Mouse (Mus musculus) embryonic stem cell, embryonic (primary cell): ENCODE measurements at regions not wholly inside any gene's neighbourhood (a gene's known extent, or its start where the extent isn't known, plus 50 kb on each side); places are given as distances from the start of the nearest gene placed in this dataset.

ENCODE experiments used
- CTCF ChIA-PET, 4 experiments: fragments of 300-600 bp in 2 of 4; fragments of 350-600 bp in 2 of 4; sonication (Branson Sonifier 250); formaldehyde crosslinking; loops; one replicate each; lab custom pipeline; 2022; ENCODE audit warnings: inconsistent platforms in 2 of 4; lab: Charles Lee
- POLR2A ChIA-PET, 4 experiments: fragments of 300-600 bp in 2 of 4; fragments of 350-600 bp in 2 of 4; sonication (Branson Sonifier 250); formaldehyde crosslinking; loops; one replicate each; lab custom pipeline; 2022; ENCODE audit warnings: antibody characterized with exemption in 4 of 4, inconsistent platforms in 1 of 4; lab: Charles Lee

DNA sequence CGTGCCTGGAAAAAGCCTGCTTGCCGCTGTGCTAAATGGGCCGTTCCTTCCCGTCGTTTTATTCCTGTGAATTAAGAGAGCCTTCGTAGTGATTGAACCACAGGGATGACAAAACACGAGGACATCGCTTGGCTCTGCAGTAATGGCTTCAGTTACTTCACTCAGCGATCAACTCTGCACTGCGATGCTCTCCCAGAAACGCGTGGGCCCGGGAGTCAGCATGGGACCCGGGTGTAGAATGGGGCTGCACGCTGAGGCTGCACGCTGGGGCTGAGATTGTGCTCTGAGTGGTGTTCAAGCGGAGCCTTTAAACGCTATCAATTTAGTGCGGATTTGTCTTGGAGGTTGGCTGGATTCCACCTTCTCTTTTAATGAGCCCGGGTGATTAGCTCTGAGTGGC is 237.1 kb downstream of the Gpat3 start:
- CTCF ChIA-PET: no interaction called here
- POLR2A ChIA-PET: interaction anchor here in 1 of 4 experiments (0.6 kb wide), 1 partner anchor 12 kb away, joined by 3 read pairs; no protein-coding TSS in a partner anchor

DNA sequence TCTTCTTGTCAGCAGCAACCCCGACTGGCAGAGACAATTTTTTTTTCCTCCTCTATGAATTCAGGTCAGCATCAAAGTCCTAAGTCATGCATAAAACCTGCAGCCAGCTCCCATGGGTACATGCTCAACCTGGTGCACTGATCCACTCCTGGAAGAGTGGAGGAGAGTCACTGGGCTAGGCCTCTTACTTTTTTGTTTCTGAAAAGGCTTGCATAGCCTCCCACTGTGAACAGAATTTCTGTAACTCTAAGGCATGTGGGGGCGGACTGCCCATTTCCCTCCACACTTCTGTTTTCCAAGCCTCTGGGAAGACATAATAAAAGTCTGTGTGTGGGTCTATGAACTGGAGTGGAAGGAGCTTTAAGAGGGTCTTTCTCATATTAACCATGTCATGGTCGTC is 218.8 kb downstream of the Gpat3 start:
- CTCF ChIA-PET: no interaction called here
- POLR2A ChIA-PET: no interaction called here

DNA sequence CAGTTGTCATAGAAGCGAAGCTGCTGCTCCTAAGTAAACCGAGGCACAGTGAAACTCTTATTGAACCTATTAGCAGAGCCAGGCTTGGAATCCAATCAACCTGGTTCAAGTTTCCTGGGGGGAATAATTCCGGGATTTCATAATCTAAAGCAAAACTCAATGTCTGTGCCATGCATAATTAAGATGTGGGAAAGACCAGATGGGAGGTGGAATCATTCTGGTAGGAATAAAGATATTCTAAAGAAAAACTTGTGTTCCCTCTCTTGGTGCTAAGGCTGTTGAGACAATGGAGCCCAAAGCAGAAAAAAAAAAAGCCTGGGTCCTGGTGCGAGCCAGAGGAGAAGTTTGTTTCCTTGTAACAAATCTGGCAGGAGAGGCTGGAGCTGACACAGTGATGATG is 217.7 kb downstream of the Gpat3 start:
- ChIA-PET CTCF (no interaction called here), POLR2A (no interaction called here)

DNA sequence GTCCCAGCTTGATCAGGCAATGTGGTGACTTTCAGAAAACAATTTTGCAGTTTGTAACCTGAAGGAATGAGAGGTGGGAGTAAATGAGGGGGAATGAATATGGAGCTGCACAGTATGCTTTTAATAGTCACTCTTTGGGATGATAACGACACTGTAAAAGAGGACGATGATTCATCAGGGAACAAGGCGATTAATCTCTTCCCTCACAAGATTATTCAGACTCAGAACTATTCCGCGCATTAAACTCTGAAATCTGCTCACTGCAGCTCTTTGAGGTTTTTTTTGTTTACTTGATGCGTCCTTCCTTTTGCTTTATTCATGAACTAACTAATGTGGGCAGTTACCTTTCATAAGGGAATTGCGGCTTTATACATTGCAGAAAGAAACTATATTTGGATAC is 206.1 kb downstream of the Gpat3 start:
- POLR2A ChIA-PET: no interaction called here
- CTCF ChIA-PET: no interaction called here

DNA sequence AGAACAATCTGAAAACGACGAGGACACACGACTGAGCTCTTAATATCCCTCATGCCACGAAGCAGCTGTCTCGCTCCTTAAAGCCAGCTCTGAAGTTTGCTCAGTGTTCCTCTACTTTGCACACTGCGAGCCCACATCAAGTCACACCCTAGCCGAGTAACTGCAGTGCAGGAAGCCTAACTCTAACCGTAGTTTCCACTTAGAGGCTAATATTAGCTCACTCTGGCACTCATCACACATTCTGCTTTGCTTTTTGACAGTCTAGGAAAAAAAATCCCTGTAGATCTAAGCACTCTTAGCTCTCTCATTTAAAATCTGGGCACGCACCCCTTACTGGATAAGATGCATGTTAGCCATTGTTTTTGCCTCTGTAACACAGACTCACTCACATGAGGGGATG is 195.0 kb downstream of the Gpat3 start:
- CTCF ChIA-PET: interaction anchor here in 1 of 4 experiments (1.9 kb wide), 1 partner anchor 20 kb away, joined by 6 read pairs; no protein-coding TSS in a partner anchor
- POLR2A ChIA-PET: interaction anchor here in 1 of 4 experiments (0.6 kb wide), 1 partner anchor 270 kb away, joined by 3 read pairs; no protein-coding TSS in a partner anchor

DNA sequence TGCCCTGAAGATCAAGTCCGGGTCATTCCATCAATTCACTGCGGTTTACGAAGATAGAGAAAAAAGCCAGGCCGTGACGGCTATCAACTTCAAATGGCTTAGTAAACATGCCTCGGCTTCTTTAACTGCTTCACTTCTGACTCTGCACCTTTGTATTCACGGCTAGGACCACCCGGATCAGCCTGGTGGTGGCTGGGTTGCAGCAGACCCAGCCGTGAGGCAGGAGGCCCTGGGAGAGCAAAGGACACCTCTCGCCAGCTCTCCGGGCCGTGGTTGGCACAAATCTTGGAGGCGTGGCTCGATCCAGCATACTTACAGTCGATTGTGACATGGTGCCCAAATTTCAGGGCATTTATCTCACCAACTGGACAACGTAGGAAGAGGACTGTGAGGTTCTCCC is 187.5 kb downstream of the Gpat3 start:
- POLR2A ChIA-PET: interaction anchor here in 1 of 4 experiments (0.6 kb wide), 1 partner anchor 783 kb away, joined by 6 read pairs; no protein-coding TSS in a partner anchor
- CTCF ChIA-PET: no interaction called here

DNA sequence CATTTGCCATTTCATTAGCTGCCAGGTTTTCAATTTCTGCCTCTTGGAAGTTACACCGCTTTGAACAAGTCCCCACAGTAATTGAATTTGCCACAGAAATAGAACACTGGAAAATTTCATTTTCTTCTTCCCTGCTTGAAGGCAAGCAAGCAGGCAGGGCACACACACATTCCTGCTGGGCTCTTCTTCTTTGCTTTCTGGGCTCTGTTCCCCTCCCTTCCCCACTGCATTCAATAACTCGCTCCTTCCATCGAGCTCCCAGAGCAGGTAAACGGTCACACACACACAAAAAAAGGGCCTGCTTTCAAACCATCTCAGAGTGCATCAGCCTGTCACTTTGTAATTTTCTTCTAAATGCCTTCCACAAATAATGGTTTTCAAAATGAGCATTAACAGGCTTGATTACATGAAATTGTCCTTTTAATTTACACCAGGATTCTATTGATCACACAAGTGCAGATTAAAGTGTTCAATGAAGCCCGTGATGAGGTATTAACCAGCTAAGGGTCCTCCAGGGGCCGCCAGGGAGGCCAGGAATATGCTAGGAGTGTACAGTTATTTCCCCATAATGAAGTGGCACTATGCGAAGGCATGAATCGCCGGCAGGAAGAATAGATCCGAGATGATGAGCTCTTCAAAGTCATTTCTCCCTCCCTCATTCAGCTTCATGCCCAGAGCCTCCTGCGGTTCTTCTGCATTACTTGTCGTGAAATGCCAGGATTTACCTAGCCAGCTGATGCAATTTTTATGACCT is 186.8 kb downstream of the Gpat3 start:
- CTCF ChIA-PET: no interaction called here
- POLR2A ChIA-PET: interaction anchor here in 2 of 4 experiments (0.6 kb wide), 2 partner anchors 9 to 783 kb away, joined by 3 to 6 read pairs; no protein-coding TSS in a partner anchor

DNA sequence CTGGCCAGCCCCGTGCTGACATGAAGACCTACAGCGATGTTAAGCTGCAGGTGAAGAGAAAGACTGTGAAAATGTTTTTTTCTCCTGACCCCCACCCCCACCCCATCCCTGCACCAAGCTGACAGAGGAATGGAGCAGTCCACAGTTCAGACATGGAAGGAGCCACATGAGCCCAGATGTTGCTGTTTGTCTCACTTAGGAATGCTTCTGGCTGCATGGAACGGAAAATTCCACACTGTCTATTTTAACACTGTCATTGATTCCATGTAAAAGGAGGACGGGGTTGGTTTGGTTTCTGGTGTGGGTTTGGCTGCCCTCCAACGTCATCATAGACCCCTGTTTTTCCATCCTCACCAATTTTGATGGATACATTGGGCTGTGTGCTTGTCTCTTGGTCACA is 179.3 kb downstream of the Gpat3 start:
- ChIA-PET POLR2A (no interaction called here), CTCF (interaction anchor here in 1 of 4 experiments (0.6 kb wide), 1 partner anchor 341 kb away, joined by 5 read pairs; no protein-coding TSS in a partner anchor)

DNA sequence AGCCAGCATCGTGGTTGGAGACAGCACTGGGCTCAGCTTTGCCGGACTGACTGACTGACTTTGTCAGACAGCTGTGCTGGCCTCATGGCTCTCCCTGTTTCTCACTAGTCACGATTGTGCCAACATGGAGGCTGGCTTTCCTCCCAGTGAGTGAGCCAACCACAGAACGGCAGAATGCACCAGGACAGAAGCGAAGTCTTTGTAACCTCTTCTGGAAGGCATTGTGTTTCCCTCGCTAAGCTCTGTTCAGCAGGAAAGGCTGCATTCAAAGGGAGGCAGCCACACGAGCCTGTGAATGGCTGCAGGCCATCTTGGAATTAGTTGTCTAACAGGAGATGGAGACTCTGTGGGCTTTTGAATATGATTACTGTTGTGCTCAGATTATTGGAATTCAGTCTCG is 178.3 kb downstream of the Gpat3 start:
- ChIA-PET CTCF (no interaction called here), POLR2A (no interaction called here)

DNA sequence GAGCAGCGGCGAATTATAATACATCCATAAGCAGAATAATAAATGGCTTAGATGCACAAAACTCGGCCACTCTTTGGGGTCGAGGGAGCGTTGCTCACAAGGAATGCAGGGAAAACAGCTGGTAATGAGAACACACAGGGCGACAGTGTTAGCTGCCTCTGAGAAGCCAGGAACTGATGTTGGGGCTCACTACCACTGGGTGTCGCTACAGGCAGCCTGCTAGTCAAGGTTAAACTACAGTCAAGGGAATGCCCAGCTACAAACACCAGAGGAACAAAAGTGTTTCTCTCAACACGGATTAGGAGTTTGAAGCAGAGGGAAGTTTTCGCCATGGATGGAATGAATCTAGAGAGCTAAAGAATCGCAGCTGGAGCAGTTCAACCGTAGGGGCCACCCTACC is 175.3 kb downstream of the Gpat3 start:
- POLR2A ChIA-PET: no interaction called here

DNA sequence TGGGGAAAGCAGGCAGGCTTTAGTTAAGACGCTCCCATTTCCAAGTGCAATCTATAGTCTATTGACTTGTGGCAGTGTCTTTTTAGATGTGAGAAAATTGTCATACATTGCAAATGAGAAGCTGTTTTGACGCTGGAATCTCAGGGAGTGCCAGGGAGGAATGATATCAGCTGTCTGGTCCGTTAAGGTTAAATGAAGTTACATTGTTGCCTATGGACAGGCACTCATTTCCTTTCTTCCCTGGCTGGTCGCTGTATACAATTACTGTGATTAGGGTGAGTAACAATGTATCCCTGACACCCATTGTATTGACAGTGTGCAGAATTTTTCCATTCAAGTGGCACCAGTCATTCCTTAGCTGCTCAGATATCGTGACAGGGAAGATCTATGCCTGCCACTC is 168.3 kb downstream of the Gpat3 start:
- CTCF ChIA-PET: interaction anchor here in 1 of 4 experiments (1.1 kb wide), 1 partner anchor 8 kb away, joined by 3 read pairs; no protein-coding TSS in a partner anchor
- POLR2A ChIA-PET: no interaction called here

More for the DNA sequence above, 175.3 kb downstream of the Gpat3 start:
- CTCF ChIA-PET: interaction anchor here (0.5 to 2.2 kb wide), 41 partner anchors 10 to 1069 kb away, joined by 3 to 24 read pairs (median 4); partner anchors contain the start of gene Gpat3 (in 1 of the 4)

DNA sequence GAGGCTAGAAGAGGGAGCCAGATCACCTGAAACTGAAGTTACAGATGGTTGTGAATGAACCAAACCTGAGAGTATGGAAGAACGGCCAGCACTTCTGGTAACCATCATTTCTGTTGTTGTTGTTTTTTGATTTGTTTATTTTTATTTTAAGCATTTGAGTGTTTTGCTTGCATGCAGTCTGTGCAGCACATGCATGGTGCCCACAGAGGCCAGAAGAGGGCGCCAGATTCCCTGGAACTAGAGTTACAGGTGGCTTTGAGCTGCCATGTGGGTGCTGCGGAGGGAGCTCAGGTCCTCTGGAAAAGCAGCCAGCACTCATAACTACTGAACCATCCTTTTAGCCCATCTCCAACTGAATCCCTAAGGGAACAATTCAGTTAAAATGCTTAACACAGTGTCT is 159.7 kb downstream of the Gpat3 start:
- ChIA-PET CTCF (interaction anchor here (0.6 to 3.5 kb wide), 35 partner anchors 8 to 1373 kb away, joined by 3 to 17 read pairs (median 4); partner anchors contain the start of gene Nkx6-1 (in 2 of the 4)), POLR2A (interaction anchor here in 2 of 4 experiments (0.6 to 1.0 kb wide), 3 partner anchors 10 to 662 kb away, joined by 3 to 5 read pairs (median 3); no protein-coding TSS in a partner anchor)

DNA sequence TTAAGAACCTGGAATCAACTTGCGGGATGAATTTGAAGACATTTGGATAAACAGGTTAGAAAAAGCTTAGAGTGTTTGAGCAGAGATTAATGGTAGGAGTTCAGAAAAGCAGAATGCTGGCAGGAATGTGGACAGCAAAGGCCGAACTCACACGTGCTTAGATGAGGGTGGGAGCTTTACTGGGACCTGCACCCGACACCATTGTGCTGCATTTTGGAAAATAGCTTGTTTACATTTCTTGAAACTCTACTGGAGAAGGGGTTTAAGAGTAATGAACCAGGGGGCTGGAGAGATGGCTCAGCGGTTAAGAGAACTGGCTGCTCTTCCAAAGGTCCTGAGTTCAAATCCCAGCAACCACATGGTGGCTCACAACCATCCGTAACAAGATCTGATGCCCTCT is 154.9 kb downstream of the Gpat3 start:
- POLR2A ChIA-PET: interaction anchor here in 1 of 4 experiments (0.7 kb wide), 1 partner anchor 126 kb away, joined by 3 read pairs; no protein-coding TSS in a partner anchor
- CTCF ChIA-PET: interaction anchor here in 2 of 4 experiments (0.6 to 1.3 kb wide), 3 partner anchors 82 to 1125 kb away, joined by 3 to 5 read pairs (median 3); no protein-coding TSS in a partner anchor

DNA sequence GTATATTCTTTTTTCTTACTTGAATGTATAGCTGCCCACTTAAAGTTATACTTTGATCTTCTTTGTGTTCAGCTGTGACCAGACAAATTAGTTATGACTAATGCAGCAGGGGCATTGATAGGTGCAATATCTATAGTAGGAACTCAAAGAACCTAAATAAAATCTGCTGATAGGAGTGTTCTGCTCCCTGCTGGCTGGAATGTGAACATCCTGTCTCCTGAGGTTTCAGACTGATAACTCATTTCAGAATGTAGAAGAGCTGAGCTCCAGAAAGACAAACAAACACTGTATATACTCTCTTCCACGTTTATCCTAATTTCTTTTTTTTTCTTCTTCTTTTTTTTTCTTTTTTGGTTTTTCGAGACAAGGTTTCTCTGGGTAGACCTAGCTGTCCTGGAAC is 146.9 kb downstream of the Gpat3 start:
- CTCF ChIA-PET: interaction anchor here in 2 of 4 experiments (1.0 to 1.4 kb wide), 3 partner anchors 12 to 75 kb away, joined by 3 to 6 read pairs (median 5); no protein-coding TSS in a partner anchor
- POLR2A ChIA-PET: no interaction called here

DNA sequence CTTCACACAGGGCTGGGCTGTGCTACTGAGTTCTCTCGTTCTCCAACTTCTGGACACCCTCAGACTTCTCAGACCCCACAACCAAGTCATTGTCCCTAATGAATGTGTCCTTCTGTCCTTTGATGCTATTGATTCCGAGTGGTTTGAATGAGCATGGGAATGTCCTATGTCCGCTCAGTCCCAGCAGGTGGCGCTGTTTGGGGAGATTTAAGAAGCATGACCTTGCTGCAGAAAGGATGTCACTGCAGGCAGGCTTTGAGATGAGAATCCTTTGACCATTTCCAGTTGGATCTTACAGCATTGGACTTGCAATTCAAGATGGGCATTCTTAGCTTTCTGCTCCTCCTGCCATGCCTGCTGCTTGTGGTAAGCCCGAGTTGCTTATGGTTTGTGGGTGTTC is 146.1 kb downstream of the Gpat3 start:
- CTCF ChIA-PET: interaction anchor here (0.6 to 1.4 kb wide), 12 partner anchors 11 to 374 kb away, joined by 3 to 5 read pairs (median 3); no protein-coding TSS in a partner anchor
- POLR2A ChIA-PET: interaction anchor here in 2 of 4 experiments (0.5 to 0.6 kb wide), 2 partner anchors 188 to 702 kb away, joined by 3 to 5 read pairs; no protein-coding TSS in a partner anchor

DNA sequence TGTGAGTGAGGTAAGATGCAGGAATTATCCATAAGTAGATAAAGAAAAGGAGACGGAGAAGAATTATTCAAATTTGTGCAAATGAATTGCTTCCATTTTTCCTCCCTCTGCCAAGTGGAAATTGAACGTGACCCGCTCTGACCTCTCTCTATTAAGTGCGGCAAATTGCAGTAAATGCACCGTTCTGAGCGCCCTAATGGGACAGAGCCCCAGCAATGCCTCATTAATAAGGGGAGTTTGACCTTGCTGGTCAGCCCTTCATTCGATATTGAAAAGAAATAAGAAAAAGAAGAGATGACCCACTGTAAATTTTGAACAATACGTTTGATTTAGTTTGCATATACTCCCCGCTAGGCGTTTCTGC is 137.0 kb downstream of the Gpat3 start:
- POLR2A ChIA-PET: no interaction called here
- CTCF ChIA-PET: interaction anchor here in 1 of 4 experiments (0.5 kb wide), 1 partner anchor 348 kb away, joined by 19 read pairs; no protein-coding TSS in a partner anchor

DNA sequence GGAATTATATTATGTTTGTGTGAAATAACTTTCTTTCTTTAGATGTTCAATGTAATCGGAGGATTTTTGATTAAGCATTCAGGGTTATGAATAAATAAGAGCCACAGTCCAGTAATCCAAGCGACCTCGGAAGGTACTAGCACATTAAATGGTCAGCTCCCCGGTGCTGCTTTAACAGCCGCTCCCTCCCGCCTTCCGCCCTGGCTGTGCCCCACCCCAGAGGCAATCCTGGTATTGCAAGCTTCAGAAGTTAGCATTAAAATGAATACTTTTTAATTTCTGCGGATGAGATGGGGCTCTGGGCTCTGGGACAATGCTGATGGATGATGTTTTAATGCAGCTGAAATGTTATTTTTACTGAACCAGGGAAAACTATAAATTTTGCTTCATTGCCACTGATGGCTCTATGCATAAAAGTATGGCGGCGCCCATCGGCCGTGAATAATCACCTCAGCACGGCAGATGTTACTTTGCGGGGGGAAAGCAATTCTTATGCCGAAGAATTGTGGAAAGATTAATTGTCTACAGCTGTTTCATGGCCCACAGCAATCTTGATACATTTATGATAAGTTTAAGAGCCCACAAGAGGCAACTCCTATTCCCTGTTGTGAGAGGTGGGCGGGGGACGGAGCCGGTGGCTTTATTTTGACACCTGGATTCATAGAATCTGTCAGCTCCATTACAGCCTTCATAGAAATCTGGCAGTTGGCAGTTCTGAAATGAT is 136.5 kb downstream of the Gpat3 start:
- ChIA-PET CTCF (interaction anchor here in 1 of 4 experiments (0.5 kb wide), 1 partner anchor 347 kb away, joined by 19 read pairs; no protein-coding TSS in a partner anchor), POLR2A (no interaction called here)

DNA sequence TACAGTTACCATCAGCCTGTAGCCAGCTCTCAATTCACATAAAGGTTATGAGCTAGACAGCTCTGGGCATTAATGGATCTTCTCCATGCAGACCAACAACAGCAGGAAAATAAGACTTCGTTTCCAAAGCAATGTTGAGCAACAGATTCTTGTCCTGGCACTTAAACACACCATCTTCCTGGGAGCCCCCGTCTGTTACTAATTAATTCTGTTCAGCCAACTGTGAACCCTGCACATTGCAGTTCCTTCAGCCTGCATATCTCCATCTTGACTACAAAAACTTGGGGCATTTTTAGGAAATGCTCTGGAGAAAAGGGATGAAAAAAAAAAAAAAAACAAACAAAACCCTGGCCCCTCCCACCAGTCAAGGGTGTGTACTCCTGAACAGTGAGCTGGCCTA is 131.2 kb downstream of the Gpat3 start:
- ChIA-PET POLR2A (no interaction called here), CTCF (no interaction called here)

DNA sequence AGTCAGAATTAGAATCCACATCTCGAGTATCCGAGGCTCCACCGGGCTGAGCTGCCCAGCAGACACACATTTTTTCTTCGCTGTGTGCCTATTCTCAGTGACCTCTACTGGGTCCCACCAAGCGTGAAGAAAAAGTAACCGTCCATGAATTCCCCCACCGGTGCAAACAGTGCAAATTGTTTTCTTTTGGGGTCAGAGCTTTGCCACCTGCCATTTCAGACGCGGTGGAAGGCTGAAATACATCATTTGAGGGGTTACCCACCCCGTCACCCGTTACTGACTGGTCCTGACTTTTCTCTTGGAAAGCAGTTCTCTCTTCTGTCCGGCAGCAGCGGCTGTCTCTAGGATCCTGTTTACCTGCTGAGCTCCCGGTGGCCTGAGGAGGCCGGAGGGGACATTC is 105.7 kb downstream of the Gpat3 start:
- POLR2A ChIA-PET: no interaction called here
- CTCF ChIA-PET: no interaction called here
